Mouse (Mus musculus) midbrain, embryonic 16.5 days (tissue): Measurements from ENCODE around the gene Slc3a2. TPM values are rescaled to one million over a fixed set of nuclear protein-coding genes. Genes with fewer than 3 reads are reported as not detected.

ENCODE experiments used
- ATAC-seq: fragments of 200-750 bp; cut with Nextera tagmentation; 2 replicates; pipeline ENCODE4 v1.8.0; 2017; ENCODE audit warnings: moderate TSS enrichment
- H3K27ac ChIP-seq: fragments of 300-500 bp; sonication (generic); 2 replicates; pipeline ENCODE4 v1.5.1; 2014; ENCODE audit warnings: mild to moderate bottlenecking, low read length, mixed read lengths
- H3K27me3 ChIP-seq: fragments of 300-500 bp; sonication (generic); 2 replicates; pipeline ENCODE4 v1.6.1; 2014; ENCODE audit warnings: low read depth, low read length, mixed read lengths; ENCODE audit not compliant: control insufficient read depth, insufficient read depth
- H3K36me3 ChIP-seq: fragments of 300-500 bp; sonication (generic); 2 replicates; pipeline ENCODE4 v1.6.1; 2014; ENCODE audit warnings: mild to moderate bottlenecking, low read length, moderate library complexity, mixed read lengths; ENCODE audit not compliant: control insufficient read depth, insufficient read depth
- H3K4me1 ChIP-seq: fragments of 300-500 bp; sonication (generic); 2 replicates; pipeline ENCODE4 v1.6.1; 2014; ENCODE audit warnings: mild to moderate bottlenecking, low read length, mixed read lengths; ENCODE audit not compliant: control insufficient read depth, insufficient read depth
- H3K4me2 ChIP-seq: fragments of 300-500 bp; sonication (generic); 2 replicates; pipeline ENCODE4 v1.6.1; 2014; ENCODE audit warnings: mild to moderate bottlenecking, low read length, mixed read lengths
- H3K4me3 ChIP-seq: fragments of 300-500 bp; sonication (generic); 2 replicates; pipeline ENCODE4 v1.5.1; 2014; ENCODE audit warnings: low read depth, mild to moderate bottlenecking, low read length, moderate library complexity, mixed read lengths
- H3K9ac ChIP-seq: fragments of 300-500 bp; sonication (generic); 2 replicates; pipeline ENCODE4 v1.6.1; 2014; ENCODE audit warnings: low read depth, low read length, mixed read lengths
- H3K9me3 ChIP-seq: fragments of 300-500 bp; sonication (generic); replicated peaks from 2 replicates; pipeline ENCODE4 v1.6.1; 2014; ENCODE audit warnings: mild to moderate bottlenecking, low read length, mixed read lengths; ENCODE audit not compliant: control insufficient read depth, poor library complexity, severe bottlenecking
- WGBS: fragments of 180-500 bp; shearing (Covaris S2); extraction: QIAGEN DNeasy Blood & Tissue Kit; methylation state at CpG from one replicate; pipeline ENCODE4 v1.1.7; 2014; 5-methylcytosine and 5-hydroxymethylcytosine counted together
- polyA plus RNA-seq: library from polyadenylated mRNA; unstranded; fragments of >200 nt; fragmentation: Nextera tagmentation; extraction: Ambion mirVana; gene quantifications from 2 replicates; pipeline ENCODE4 v1.2.1, GENCODE M21; 2015

Slc3a2 gene
- polyA plus RNA-seq = 176 and 182 TPM in 2 replicates

DNA sequence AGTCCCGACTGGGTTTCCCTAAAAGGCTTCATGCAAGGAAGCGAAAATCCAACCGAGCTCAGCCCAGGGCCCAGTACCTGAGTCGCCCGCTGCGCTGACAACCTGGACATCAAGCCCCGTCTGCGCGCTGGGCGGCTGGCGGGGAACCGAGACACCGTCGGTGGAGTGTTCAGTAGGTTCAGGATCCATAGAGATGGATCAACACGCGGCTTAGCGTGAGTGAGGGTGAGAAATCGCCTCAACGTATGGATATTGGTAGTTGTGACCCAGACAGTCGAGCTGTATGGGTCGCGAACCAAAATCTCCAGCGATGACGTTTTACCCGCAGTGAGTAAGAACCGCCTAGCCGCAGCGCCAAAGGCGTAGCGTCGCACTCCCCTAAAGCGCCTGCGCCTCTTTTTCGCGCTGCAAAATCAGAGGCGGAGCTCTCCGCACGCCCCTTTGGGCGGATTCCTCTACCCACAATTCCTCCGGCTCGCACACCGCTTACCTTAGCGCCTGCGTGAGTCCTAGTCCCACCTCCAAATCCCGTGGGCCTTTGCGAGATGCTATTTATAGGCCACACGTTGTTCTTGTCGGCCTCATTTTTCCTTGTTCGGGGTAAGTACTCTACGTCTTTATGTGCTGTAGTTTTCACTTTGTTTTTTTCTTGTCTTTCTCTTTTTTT, at the start of gene Slc3a2:
Slc3a2 (minus strand) TSS at position 463 of the 667 bp plus-strand sequence.
- peaks cover 30% of the 10 kb centered on the region for H3K4me1 ChIP-seq
- peak within 1 kb of the TSS; percentile 78 for H3K4me3 ChIP-seq
- peak; percentile 97 for ATAC-seq
- WGBS = under 1% methylated on average over 50 of the region's 50 CpGs
- H3K9me3 ChIP-seq = no peaks in the 10 kb centered on the region
- H3K27ac ChIP-seq = peak within 1 kb of the TSS; percentile 97
- peak within 1 kb of the TSS; percentile 94 for H3K9ac ChIP-seq
- H3K4me2 ChIP-seq = peak within 1 kb of the TSS; percentile 87
- peaks cover 19% of the 10 kb centered on the region for H3K36me3 ChIP-seq
- no peaks in the 10 kb centered on the region for H3K27me3 ChIP-seq

DNA sequence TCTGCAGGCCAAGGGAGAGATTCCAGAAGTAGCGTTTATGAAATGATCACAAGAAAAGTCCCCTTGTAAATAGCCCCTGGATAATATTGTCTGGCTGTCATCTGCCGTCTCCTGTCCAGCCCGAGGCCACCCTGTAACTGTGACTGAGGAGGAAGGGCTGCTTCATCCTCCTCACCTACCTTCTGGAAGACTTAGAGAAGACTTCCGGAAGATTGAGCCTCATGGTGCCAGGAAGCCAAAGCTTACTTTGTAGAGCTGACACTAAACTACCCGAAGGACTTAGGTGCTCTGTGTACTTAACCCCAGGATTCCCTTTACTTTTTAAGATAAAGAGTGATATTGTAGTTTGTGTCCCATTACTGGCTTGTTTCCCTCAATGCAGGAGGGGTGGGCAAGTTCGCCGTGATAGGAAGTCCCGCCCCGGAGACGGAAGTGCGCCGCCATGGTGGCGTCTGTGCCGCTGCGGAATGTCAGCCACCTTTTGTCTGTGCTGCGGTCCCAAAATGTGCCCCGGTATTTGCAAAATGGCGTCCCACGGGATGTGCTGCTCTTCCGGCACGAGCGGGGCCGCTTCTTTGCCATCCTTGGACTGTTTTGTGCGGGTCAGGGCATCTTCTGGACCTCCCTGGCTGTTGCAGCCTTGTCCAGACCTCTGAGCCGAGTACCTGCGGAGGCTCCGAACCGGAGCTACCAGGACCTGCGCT, 47.5 kb upstream of the Slc3a2 start, which contains the start of gene Tmem223:
Tmem223 (plus strand) TSS at position 430 of the 704 bp plus-strand sequence.
- ATAC-seq = peak; percentile 38; the same call in 1 of the 2 replicates
- H3K27me3 ChIP-seq = no peaks in the 10 kb centered on the region
- WGBS = 17% methylated on average over 29 of the region's 29 CpGs
- H3K9me3 ChIP-seq = no peaks in the 10 kb centered on the region
- H3K4me3 ChIP-seq = peak within 1 kb of the TSS; percentile 69
- peaks cover 36% of the 10 kb centered on the region for H3K36me3 ChIP-seq
- H3K27ac ChIP-seq = peak within 1 kb of the TSS; percentile 88
- H3K9ac ChIP-seq = peak within 1 kb of the TSS; percentile 92
- H3K4me2 ChIP-seq = peak within 1 kb of the TSS; percentile 74
- H3K4me1 ChIP-seq = peaks cover 29% of the 10 kb centered on the region

DNA sequence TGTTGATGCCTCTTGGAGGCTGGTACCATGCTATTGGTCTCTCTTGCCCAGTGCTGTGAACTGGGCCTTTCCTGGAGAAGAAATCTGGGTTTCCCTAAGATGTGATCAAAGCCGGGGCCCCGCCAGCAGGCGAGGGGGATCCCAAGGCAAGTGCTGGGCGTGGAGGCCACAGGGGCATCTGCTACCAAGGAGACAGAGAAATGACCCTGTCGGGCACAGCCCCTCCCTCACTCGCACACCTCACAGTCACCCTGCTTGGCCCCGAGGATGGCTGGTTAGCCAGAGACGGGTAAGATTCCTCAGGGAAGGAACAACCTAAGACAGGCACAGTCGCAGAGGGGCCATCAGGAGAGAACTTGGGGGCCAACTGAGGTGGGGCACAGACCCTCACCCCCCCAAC, 42.4 kb upstream of the Slc3a2 start:
- 96% methylated on average over 9 of the region's 9 CpGs for WGBS
- no peak overlapping the region for H3K4me2 ChIP-seq
- H3K36me3 ChIP-seq = peaks cover 58% of the 10 kb centered on the region
- H3K4me3 ChIP-seq = no peak overlapping the region
- no peaks in the 10 kb centered on the region for H3K9me3 ChIP-seq
- H3K9ac ChIP-seq = no peak overlapping the region
- no peaks in the 10 kb centered on the region for H3K27me3 ChIP-seq
- peaks cover 4% of the 10 kb centered on the region for H3K4me1 ChIP-seq
- no peak for ATAC-seq
- no peak overlapping the region for H3K27ac ChIP-seq

DNA sequence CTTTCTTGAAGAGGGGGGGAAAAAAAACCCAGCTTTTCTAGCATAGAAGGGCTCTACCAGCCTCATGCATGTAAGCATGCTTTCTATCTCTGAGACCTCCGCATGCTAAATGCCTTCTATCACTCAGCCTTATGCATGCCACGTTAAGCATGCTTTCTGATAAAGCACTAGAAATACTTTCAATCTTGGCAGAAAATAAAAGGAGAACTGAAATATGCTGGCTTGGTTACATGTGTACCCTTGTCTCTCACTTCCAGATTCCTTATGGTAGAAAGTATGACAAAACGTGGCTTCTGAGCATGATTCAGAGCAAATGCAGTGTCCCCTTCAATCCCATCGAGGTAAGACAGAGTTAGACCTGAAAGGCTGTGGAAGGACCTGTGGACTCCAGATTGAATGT, 40.1 kb upstream of the Slc3a2 start:
- Histone ChIP-seq H3K4me3 (no peak overlapping the region), H3K4me1 (peaks cover 8% of the 10 kb centered on the region), H3K27ac (no peak overlapping the region), H3K36me3 (peaks cover 48% of the 10 kb centered on the region), H3K4me2 (no peak overlapping the region), H3K9ac (no peak overlapping the region), H3K9me3 (no peaks in the 10 kb centered on the region), H3K27me3 (no peaks in the 10 kb centered on the region)
- WGBS = 95% methylated on average over 4 of the region's 4 CpGs
- ATAC-seq = no peak

DNA sequence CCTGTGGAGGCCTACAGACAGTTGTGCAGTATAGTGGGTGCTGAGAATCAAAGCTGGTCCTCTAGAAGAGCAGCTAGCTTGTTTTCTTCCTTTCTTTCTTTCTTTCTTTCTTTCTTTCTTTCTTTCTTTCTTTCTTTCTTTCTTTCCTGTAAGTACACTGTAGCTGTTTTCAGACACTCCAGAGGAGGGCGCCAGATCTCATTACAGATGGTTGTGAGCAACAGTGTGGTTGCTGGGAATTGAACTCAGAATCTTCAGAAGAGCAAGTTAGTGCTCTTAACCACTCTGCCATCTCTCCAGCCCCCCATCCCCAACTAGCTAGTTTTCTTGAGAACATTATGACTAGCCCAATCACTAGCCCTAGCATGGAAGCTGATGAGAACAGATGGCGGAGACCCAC, 37.6 kb upstream of the Slc3a2 start:
- H3K4me2 ChIP-seq = no peak overlapping the region
- H3K9ac ChIP-seq = no peak overlapping the region
- WGBS = 91% methylated on average over 2 of the region's 2 CpGs
- no peak for ATAC-seq
- peaks cover 23% of the 10 kb centered on the region for H3K4me1 ChIP-seq
- no peaks in the 10 kb centered on the region for H3K9me3 ChIP-seq
- H3K4me3 ChIP-seq = no peak overlapping the region
- no peaks in the 10 kb centered on the region for H3K27me3 ChIP-seq
- no peak overlapping the region for H3K27ac ChIP-seq
- peaks cover 26% of the 10 kb centered on the region for H3K36me3 ChIP-seq

DNA sequence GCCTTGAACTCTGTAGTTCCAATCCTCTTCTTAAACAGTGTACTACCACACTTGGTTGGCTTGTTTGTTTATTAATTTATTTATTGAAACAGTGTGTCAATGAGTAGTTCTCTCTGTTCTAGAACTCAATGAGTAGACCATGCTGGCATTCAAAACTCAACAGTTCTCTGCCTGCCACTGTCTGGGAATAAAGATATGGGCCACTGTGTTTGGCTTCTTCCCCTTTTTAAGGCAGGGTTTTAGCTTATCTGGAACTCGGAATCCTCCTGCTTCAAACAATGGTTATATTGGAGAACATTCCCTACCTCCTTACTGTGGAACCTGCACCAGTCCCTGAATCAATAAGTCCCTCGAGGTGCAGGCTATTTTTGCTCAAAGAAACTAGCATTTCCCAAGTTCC, 35.7 kb upstream of the Slc3a2 start:
- Histone ChIP-seq H3K4me1 (peaks cover 26% of the 10 kb centered on the region), H3K4me3 (no peak overlapping the region), H3K9ac (no peak overlapping the region), H3K4me2 (peak overlapping the region; percentile 91; the same call in 1 of the 2 replicates), H3K36me3 (peaks cover 14% of the 10 kb centered on the region), H3K27me3 (no peaks in the 10 kb centered on the region), H3K27ac (no peak overlapping the region), H3K9me3 (no peaks in the 10 kb centered on the region)
- WGBS = 85% methylated on average over 2 of the region's 2 CpGs
- ATAC-seq = no peak

DNA sequence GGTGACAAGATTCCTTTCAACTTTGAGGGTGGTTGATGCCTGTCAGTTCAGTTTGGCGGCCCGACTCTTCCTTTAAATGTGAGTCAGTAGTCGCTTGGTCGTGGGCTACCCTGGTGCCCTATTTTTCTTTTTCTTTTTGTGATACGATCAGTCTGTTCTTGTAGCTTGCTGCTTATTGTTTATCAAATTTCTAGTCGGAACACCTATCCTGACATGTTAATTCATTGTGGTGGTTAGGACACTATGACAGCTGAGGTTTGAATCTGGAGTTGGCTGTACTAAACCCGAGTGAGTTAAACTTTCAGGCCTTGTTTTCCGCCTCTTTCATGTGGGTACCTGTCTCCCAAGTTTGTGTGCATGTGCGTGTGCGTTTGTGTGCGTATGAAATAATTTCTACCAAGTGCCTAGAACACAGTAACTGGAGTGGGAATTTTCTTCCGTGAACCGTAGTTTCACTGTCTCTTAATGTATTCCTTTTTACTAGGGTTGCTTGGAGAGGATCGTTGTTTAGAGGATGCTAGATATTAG, 34.4 kb upstream of the Slc3a2 start:
- peaks cover 26% of the 10 kb centered on the region for H3K4me1 ChIP-seq
- peak overlapping the region; percentile 99 for H3K9ac ChIP-seq
- no peaks in the 10 kb centered on the region for H3K27me3 ChIP-seq
- H3K36me3 ChIP-seq = peaks cover 7% of the 10 kb centered on the region
- 5% methylated on average over 14 of the region's 14 CpGs for WGBS
- H3K4me2 ChIP-seq = peak overlapping the region; percentile 91
- peak; percentile 2; the same call in 1 of the 2 replicates for ATAC-seq
- peak overlapping the region; percentile 89 for H3K27ac ChIP-seq
- peak overlapping the region; percentile 100 for H3K4me3 ChIP-seq
- no peaks in the 10 kb centered on the region for H3K9me3 ChIP-seq

DNA sequence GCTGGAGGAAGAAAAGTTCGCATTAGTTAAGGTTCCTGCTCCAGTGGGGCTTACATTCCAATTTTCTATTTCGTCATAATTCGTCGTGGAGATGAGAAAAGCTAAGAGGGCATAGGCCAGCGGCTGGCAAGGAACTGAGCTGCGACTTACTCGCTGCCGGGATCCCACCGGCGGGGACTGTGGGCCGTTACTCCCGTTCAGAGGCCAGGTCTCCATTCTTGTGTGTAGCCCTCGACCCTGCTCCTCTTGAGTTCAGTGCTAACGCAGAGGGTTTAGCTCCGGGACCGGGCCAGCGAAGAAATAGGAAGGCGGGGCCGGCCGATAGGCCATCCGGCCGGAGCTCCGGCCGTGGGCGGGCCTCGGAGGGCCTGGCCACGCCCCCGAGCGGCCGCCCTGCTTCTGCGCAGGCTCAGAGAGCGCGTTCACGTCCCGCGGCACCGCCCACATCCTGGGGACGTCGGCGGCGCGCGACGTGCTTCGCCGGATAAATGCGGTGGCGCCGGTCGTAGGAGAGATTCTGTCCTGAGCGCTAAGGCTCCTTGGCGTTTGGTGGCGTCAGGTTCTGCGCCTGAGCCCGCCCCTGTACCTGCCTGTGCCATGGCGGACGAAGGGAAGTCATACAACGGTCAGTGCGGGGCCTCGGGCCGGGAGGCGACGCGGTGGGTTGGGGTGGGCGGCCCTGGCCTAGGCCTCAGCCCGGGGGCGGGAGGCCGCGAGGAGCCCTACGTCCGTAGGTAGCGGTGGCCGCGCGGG, 33.6 kb upstream of the Slc3a2 start, which contains the start of gene Nxf1:
Nxf1 (plus strand) TSS at position 439 of the 753 bp plus-strand sequence.
- Histone ChIP-seq H3K4me3 (peak within 1 kb of the TSS; percentile 100), H3K4me2 (peak within 1 kb of the TSS; percentile 91)
- under 1% methylated on average over 75 of the region's 75 CpGs for WGBS

More for the DNA sequence above, 33.6 kb upstream of the Slc3a2 start, which contains the start of gene Nxf1:
- peak; percentile 92 for ATAC-seq
- H3K4me1 ChIP-seq = peaks cover 26% of the 10 kb centered on the region
- H3K27me3 ChIP-seq = no peaks in the 10 kb centered on the region
- no peaks in the 10 kb centered on the region for H3K9me3 ChIP-seq
- H3K9ac ChIP-seq = peak within 1 kb of the TSS; percentile 99
- H3K27ac ChIP-seq = peak within 1 kb of the TSS; percentile 89
- H3K36me3 ChIP-seq = peaks cover 7% of the 10 kb centered on the region
